Mouse (Mus musculus) lung, postnatal 4 days (tissue): ENCODE results near the gene Gm20890.
"Not testable (repeated sequence)": the region's sequence is repeated elsewhere in the genome, so short reads cannot be mapped to it uniquely, and the experiment has no call there.

ENCODE experiments used
- DNase-seq, 2 experiments: peaks; one replicate each; pipeline ENCODE4 v3.0.0; 2021

Gene Gm20890

DNA sequence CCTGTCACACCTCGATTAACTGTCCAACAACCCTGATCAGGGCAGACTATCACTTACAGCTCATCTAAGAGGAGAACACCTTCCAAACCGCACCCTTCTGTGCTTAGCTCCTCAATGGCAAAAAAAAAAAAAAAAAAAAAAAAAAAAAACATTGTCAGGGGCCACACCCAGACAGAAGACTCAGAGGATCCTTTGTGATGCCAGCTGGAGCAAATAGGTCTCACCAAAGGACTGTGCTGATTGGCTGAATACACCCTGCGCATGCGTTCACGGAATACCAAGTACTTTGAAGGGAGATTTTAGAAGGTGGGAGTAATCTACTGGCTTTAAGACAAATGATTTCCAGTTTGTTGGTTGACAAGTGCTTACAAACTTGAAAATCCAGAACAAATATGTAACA, at the start of gene Gm20890:
Gene Gm20890, minus strand, starts transcription at position 101 of the 400 bp plus-strand sequence.
- not testable (repeated sequence) for DNase-seq
